Mouse (Mus musculus): ENCODE data around the gene Pgbd1.

- no peak for TF ChIP-seq CTCF (IDR thresholded peaks at IDR 0.05; ENCODE audit: extremely low read depth, insufficient read depth, insufficient read length, insufficient replicate concordance)
- no peak for TF ChIP-seq POLR2A (IDR thresholded peaks at IDR 0.05; ENCODE audit: low read depth, low read length)
These were observed 5.9 kb upstream of the Pgbd1 start for GRCm38 (mm10) chr13:21446796-21447195.
